Mouse (Mus musculus): ENCODE data around the gene Uhrf1.
A peak's percentile ranks its signal among the peaks of the same experiment; 100 is the strongest.

DNA sequence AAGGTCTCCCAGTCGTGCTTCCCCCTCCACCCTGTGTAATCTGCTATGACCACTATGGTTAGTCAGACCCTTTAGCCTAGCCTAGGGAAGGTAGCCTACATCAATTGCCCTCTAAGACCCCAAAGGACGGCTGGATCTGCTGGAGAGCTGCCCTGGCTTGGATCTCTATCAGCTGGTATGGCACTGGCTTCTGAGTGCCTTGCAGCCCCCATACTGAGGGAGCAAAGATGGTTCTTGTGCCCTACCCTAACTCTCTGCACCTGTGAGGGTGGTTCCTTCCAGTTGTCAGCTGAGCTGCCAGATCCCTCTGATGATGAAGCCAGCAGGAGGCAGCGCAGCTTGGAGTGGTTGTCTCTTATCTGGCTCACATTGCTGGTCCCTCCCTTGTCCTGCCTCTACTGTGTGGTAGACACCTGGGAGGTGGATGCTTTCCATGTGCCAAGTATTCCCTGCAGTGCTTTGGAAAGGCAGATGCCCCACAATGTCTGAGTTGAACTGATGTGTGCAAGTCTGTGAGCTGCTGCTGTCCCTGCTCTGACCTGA, 56.1 kb downstream of the Uhrf1 start:
- TF ChIP-seq EP300 (IDR thresholded peaks at IDR 0.05; ENCODE audit: low read depth in 1 of 2, low read length in 2 of 2) (no peak), SIN3A (IDR thresholded peaks at IDR 0.05; ENCODE audit: low read length) (no peak), CTCF (IDR thresholded peaks at IDR 0.05 in 2 of 3, conservative IDR thresholded peaks at IDR 0.05 in 1 of 3; ENCODE audit: control insufficient read depth in 1 of 3, insufficient read depth in 1 of 3, low read depth in 2 of 3, low read length in 3 of 3, poor library complexity in 1 of 3, severe bottlenecking in 1 of 3) (peak in 2 of 3 experiments; percentile 34; a peak in 3 of 6 replicates), NELFE (IDR thresholded peaks at IDR 0.05; ENCODE audit: low read depth, low read length) (no peak)
